Mouse (Mus musculus) T-helper 17 cell (primary cell): Measurements from ENCODE around the gene Lypd3.

Experiments used
- in situ Hi-C, 2 experiments: fragments of 300-600 bp; cut with MboI, MseI; formaldehyde crosslinking; loops; 1 replicate in 1 of 2; 2 replicates in 1 of 2; pipeline ENCODE4 v1.15.1; 2025; ENCODE audit warnings: high pct_unique_total_duplicates in 2 of 2

The Lypd3 gene

DNA sequence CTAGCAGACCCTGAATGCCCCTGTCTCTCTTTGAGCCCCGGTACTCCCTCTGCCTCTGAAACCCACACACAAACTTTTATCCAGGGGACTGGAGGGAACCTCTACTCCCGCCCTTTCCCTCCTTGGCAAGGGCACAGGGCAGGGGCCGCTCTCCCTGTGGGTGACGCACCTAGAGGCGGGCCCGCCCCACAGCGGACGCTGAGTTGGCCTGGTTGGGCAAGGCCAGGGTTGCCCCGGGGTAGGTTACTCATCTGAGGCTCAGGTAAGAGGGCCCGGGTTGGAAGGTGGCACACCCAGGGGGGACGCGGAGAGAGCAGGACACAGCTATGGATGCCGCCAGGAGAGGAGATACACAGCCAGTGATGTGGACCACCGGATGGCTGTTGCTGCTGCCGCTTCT is at the start of gene Lypd3:
TSS of gene Lypd3 (plus strand) at position 287 of the 400 bp plus-strand sequence.
- in situ Hi-C loops, result no loop called here

- in situ Hi-C loops, result no loop called here
Observed at GRCm38 (mm10) chr7:24586828-24587227, 49.5 kb upstream of the Lypd3 start.

DNA sequence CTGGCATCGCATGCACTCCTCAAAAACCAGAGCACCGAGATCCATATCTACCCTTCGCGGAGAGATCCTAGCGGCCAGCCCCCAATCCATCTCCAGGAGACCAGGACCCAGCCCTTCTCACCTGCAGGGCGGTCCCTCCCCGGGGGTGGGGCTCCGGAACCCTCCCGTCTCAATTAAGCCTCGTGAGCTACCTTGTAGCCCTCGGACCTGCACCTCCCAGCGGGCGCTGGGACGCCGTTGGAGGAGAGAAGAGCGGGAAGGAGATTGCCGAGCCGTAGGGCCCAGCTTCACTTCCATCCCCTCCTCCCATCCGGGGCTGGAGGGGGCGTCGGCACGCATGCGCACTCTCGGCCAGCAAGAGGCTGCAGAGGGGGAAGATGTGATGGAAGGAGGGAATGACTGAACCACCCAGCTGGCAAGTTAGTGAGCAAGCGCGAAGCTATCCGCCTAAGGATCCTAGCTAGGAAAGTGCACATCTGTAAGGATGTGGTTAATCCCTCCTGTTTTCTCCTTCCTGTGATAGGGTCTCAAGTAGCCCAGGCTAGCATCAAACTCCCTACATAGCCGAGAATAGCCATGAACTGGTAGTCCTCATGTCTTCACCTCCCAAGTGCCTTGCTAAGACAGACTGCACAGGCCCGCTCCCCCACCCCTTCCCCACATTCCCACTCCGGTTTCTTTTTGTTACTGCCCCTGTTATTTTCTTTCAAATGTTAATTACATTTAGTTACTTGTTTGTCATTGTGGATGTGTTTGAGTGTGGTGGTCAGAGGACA is 48.8 kb upstream of the Lypd3 start, which contains the start of the genes Ethe1 and Zfp575:
TSS of gene Ethe1 (plus strand) at position 214 of the 776 bp plus-strand sequence.
TSS of gene Zfp575 (minus strand) at position 312 of the 776 bp plus-strand sequence.
- in situ Hi-C loops, result no loop called here

- in situ Hi-C loops, result no loop called here
Observed at GRCm38 (mm10) chr7:24588336-24588735, 48.0 kb upstream of the Lypd3 start.

DNA sequence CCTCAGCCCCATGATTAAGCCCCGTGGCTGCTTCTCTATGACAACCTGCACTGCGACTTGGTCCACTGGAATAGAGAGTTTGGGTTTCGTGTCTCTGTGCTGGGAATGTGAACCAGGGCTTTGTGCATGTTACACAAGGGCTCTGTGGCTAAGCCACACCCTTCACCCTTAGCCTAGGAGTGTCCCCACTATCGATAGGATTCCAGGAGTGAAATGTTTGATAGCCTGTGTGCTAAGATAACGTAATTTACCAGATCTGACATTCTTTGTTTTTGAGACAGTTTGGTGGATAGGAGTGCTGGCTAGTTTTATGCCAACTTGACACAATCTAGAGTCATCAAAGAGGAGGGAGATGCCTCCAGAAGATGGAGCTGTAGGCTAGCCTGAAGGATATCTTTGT is 44.6 kb upstream of the Lypd3 start:
- in situ Hi-C loops, result no loop called here

GRCm38 (mm10) chr7:24592163-24592562 is 44.2 kb upstream of the Lypd3 start:
- in situ Hi-C loops, result no loop called here

DNA sequence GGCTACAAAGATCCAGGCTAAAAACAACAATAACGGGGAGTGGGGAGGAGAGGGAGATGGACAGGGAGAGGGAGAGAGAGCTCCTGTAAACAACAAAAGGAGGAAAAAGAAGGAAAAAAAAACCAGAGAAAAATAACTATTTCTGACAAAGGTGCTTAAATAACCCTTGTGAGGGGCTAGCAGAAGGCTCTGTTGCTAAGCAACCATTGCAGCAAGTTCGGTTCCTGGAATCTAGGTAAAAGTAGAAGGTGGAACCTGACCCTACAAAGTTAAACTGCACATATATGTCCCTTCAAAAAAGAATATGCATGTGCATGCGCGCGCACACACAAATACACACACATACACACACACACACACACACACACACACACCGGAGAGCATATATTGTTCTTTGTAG is 43.6 kb upstream of the Lypd3 start:
- in situ Hi-C loops, result no loop called here

DNA sequence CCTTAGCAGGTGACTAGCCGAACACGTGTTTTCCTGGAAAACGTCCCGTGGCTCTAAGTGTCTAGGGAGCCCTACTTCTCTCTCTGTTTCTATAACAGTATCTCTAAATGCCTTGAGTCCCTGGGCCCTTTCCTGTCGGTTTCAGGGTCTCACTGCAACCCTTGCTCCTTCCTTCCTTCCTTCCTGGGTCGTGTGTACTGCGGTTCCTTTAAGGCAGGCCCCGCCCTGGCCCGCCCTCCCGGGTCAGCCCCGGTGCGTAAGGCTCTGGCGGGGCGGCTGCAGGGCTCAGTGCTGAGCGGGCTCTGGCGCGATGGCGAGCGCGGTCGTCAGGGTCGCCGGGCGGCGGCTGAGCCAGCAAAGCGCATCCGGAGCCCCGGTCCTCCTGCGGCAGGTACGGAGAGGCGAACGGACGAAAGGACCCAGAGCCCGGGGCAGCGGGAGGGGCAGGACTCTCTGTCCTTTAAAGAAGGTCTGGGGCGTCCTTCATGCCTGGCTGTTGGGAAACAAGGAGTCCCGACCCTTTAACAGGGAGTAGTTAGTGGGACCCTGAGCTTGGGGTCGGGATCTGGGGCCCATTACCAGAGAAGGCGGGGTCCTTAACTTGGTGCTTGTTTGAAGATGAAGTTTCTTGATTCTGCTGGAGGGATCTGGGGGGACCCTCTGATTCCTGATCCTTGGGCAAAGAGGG is 42.6 kb upstream of the Lypd3 start:
- in situ Hi-C loops, result no loop called here

GRCm38 (mm10) chr7:24594309-24594803 is 42.0 kb upstream of the Lypd3 start:
- in situ Hi-C loops, result no loop called here

DNA sequence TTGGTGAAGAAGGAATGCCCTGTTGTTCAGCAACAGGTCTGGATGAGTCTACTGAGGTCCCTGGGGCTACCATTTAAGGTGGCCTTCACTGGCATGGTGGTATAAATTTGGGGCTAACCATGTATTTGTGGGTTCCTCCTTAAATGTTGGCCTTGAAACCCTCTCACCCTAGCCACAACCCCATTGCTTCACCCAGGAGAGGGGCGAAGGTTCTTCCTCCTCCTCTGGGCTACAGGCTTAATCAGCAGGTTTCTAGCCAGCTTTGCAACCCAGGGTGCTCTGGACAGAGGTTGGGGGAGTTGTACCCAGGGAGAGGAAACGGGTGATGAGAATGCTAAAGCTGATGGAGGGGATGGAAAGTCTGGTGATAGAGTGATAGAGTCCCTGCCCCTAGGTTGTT is 40.9 kb upstream of the Lypd3 start:
- in situ Hi-C loops, result no loop called here

DNA sequence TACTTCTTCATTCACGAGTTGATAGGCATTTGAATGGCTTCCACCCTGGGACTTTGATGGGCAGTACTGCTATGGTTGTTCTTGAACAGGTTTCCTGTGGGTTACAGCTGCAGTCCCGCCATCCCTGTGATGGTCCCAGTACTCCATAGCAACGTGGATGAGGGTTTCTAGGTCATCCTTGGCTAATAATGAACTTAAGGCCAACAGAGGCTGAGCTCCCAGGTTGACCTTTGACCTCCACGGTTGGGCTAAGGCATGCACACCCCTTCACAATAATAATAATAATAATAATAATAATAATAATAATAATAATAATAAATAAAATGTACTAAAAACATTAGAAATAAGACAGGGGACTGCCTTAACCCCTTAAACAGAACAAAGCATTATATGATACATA is 38.2 kb upstream of the Lypd3 start:
- in situ Hi-C loops, result no loop called here

GRCm38 (mm10) chr7:24599211-24600067 is 36.9 kb upstream of the Lypd3 start:
- in situ Hi-C loops, result no loop called here

DNA sequence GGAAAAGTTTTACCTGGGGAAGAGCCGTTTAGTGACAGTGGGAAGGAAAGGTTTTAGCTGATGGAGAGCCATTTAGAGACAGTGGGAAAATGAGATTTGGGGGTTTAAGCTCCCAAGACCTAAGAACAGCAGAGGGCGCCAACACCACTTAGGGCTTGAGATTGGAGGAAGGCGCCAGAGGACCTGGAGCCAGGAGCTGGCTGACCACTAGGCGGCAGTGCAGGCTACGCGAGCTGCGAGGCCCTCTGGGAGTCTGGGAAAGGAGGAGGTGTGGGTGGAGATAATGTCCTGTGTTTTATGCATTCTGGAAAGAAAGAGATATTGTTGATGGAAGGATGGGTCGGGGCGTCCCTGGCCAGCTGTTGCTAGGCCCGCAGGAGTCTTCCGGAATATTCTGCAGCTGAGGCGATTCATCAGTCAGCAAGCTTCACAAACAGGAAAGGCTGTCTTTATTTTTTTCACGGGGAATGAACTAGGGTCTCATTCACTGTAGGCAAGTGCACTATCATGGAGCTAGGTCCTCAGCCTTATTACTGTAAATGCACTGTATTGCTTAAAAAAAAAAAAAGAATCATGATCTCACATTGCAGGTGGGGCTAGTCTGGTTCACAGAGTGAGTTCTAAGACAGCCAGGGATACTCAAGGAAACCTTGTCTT is 35.3 kb upstream of the Lypd3 start:
- in situ Hi-C loops, result no loop called here

DNA sequence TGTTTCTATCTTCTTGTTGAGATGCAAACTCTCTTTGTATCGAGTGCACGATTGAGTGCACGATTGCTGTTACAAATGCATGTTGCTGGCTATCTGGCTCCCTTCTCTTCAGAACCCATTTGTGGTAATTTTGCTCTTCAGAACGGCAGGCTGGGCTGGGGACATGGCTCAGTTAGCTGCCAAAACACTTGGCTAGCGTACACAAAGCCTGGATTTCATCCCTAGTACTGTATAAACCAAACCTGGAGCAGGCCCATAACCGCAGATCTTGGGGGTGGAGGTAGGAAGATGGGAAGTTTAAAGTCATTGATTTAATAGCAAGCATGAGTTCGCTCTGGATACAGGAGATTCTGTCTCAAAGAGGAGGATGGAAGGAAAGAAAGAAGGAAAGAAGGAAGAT is 30.8 kb upstream of the Lypd3 start:
- in situ Hi-C loops, result no loop called here

GRCm38 (mm10) chr7:24606046-24606445 is 30.3 kb upstream of the Lypd3 start:
- in situ Hi-C loops, result no loop called here

DNA sequence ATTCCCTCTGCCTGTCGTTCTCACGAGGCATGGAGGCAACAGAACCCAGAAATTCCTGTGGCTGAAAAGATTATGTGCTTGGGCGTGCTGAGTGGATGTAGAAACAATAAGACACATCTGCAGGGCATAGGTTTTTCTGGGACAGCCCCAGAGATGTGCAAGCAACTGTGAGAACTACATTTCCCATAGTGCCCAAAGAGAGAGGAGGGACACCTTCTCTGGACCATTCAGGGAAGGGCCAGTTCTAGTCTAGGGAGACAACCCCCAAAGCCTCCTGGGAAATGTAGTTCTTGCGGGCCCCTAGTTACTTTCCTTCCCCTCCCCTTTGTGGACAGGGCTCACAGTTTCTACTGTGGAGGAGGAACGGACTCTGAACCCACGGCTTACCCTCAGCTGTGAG is 28.3 kb upstream of the Lypd3 start:
- in situ Hi-C loops, result no loop called here

DNA sequence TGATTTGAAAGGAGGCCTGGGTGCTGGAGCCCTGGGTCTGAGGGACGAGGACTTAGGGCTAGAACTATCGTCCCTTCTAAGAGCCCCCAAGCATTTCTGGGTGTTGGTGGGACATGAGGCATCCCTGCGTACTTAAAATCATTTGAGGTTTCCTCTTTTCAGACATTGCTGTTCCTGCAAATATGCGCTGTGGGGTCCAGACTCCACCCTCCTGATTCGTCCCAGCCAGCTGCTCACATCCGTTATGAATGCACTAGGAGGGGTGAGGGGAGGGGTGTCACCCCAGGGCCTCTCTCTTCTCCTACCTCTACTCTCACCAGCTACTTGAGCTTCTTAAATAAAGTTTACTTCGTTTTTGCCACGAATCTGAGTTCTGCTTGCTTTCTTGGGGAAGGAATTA is 27.8 kb upstream of the Lypd3 start:
- in situ Hi-C loops, result no loop called here

DNA sequence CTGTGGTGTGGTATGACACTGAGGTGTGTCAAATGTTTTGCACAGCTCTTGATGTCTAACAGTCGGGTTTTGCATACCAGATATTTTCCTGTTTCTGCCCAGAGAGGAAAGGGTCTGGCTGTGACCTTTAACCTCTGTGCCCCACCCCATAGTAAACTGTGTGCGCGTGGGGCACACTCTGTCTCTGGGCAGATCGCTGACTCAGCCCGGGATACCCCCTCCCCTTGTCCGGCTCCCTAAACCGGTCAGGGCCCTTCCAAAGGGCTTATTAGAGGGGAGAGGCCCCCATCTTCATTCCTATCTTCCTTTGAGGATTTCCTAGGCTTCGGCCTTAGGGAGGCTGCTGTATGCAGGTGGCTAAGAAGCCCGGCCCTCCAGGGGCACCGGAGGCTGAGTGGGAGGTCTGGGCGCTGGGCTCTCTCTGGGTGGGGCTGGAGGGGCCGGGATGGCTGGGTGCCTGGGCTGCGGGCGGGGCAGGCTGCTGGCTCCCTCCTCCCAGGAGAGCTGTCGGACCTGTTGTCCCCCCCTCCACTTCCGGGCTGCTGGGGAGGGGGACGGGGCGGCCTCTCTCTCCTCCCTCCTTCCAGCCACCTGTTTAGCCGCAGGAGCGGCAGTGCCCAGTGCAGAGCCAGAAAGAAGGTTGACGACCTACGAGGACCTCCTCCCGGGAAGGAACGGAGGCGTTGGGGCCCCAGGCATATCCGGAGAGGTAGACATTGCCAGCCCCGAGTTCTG is 26.0 kb upstream of the Lypd3 start, which contains the start of gene Phldb3:
TSS of gene Phldb3 (plus strand) at position 620 of the 735 bp plus-strand sequence.
- in situ Hi-C loops, result loop anchor here (5.0 kb wide), 1 partner anchor 47 kb away; no protein-coding TSS in a partner anchor

DNA sequence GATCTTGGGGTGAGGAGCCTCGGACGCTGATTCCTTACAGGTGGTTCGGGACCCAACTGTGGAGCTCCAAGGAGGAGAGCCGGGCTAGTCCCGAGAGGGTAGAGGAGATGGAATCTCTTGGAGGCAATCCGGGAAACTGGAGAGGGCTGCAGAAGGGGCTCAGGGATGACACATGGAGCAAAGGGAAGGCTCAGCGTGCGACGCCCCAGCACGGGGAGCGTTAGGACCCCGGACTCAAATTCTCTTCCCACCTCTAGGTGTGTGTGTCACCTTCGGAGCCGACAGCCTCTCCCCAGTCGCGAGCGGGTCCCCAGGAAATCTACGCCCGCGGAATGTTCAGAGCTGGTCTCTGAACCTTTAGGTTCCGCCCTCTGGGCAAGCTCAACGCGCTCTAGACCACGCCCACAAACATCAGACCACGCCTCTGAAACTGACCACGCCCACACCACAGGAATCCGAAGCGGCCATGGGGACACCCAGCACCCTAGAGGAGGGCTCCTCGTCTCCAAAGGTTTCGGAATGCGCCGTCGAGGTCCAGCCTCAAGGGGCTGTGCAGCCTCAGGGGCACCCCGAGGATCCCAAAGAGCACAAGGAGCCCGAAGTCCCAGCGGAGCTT is 25.4 kb upstream of the Lypd3 start:
- in situ Hi-C loops, result loop anchor here (5.0 kb wide), 1 partner anchor 46 kb away; no protein-coding TSS in a partner anchor

DNA sequence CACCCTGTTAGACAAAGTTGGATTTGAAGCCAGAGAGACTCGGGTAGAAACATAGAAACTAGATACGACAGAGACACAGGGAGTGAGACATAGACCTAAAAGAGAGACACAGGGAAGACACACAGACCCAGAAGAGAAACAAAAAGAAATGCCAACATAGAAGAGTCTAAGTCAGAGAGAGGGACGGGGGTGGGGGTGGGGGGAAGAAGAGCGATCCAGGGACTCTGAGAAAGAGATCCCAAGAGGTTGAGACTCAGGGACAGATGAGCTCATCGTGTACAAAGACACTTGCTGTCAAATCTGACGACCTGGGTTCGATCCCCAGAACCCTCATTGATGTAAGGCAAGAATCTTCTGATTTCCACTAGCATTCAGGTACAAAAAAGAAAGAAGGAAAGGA is 24.6 kb upstream of the Lypd3 start:
- in situ Hi-C loops, result loop anchor here (5.0 kb wide), 1 partner anchor 46 kb away; no protein-coding TSS in a partner anchor
